Mouse (Mus musculus) forebrain, embryonic 15.5 days (tissue): ENCODE results near the gene Dnm1l. TPM values are rescaled to one million over a fixed set of nuclear protein-coding genes. Genes with fewer than 3 reads are reported as not detected.

ENCODE experiments used
- ATAC-seq: fragments of 200-750 bp; cut with Nextera tagmentation; replicated peaks from 2 replicates; pipeline ENCODE4 v1.8.0; 2017; ENCODE audit warnings: mild to moderate bottlenecking, moderate TSS enrichment, moderate library complexity
- H3K27ac ChIP-seq: fragments of 300-500 bp; sonication (generic); replicated peaks from 2 replicates; pipeline ENCODE4 v1.5.1; 2015; ENCODE audit warnings: mild to moderate bottlenecking, inconsistent platforms
- H3K27me3 ChIP-seq: fragments of 300-500 bp; sonication (generic); 2 replicates; pipeline ENCODE4 v1.6.1; 2015; ENCODE audit warnings: inconsistent platforms
- H3K36me3 ChIP-seq: fragments of 300-500 bp; sonication (generic); 2 replicates; pipeline ENCODE4 v1.6.1; 2015; ENCODE audit warnings: mild to moderate bottlenecking, inconsistent platforms
- H3K4me1 ChIP-seq: fragments of 300-500 bp; sonication (generic); 2 replicates; pipeline ENCODE4 v1.6.1; 2015; ENCODE audit warnings: inconsistent platforms
- H3K4me2 ChIP-seq: fragments of 300-500 bp; sonication (generic); replicated peaks from 2 replicates; pipeline ENCODE4 v1.6.1; 2015; ENCODE audit warnings: mild to moderate bottlenecking, inconsistent platforms
- H3K4me3 ChIP-seq: fragments of 300-500 bp; sonication (generic); 2 replicates; pipeline ENCODE4 v1.5.1; 2015; ENCODE audit warnings: mild to moderate bottlenecking, inconsistent platforms
- H3K9ac ChIP-seq: fragments of 300-500 bp; sonication (generic); replicated peaks from 2 replicates; pipeline ENCODE4 v1.6.1; 2015; ENCODE audit warnings: mild to moderate bottlenecking, inconsistent platforms
- H3K9me3 ChIP-seq: fragments of 300-500 bp; sonication (generic); 2 replicates; pipeline ENCODE4 v1.6.1; 2016; ENCODE audit warnings: inconsistent platforms
- WGBS: fragments of 180-500 bp; shearing (Covaris S2); methylation state at CpG from one replicate; pipeline ENCODE4 v1.1.7; 2015; ENCODE audit warnings: mixed read lengths; 5-methylcytosine and 5-hydroxymethylcytosine counted together
- polyA plus RNA-seq: library from polyadenylated mRNA; unstranded; fragments of >200 nt; fragmentation: Nextera tagmentation; extraction: Ambion mirVana; gene quantifications from 2 replicates; pipeline ENCODE4 v1.2.1, GENCODE M21; 2015

Dnm1l gene
- polyA plus RNA-seq, 1 experiment from 2014 or later: 93.9 TPM

- 21% methylated on average over 3 of the region's 3 CpGs for WGBS
- no peaks in the 10 kb centered on the region for H3K36me3 ChIP-seq
- no peak overlapping the region for H3K4me3 ChIP-seq
- no peaks in the 10 kb centered on the region for H3K9me3 ChIP-seq
- no peaks in the 10 kb centered on the region for H3K27me3 ChIP-seq
- peaks cover 6% of the 10 kb centered on the region; the same call in 1 of the 2 replicates for H3K4me1 ChIP-seq
- ATAC-seq: no peak
- H3K9ac ChIP-seq: no peak overlapping the region
- no peak overlapping the region for H3K27ac ChIP-seq
- H3K4me2 ChIP-seq: no peak overlapping the region
These were observed 85.8 kb downstream of the Dnm1l start for GRCm38 (mm10) chr16:16272978-16273377.

DNA sequence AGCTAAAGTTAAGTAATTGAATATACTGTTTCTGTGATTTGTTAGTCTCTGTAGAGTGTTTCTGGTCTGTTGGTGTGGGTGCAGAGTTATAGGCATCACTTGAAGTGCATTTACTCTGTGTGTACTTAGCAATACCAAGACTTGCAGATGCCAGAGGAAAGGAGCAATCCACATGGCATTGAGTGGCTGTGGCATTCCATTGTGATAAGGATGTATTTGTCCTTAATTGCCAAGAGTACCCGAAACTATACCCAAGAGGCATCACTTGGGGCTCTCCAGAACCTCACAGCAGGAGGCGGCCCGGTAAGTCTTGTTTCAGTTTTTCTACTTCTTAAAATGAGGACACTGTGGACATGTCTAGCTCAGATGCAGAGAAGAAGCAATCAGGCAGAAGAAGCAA, 96.3 kb downstream of the Dnm1l start:
- H3K9ac ChIP-seq: no peak overlapping the region
- H3K4me3 ChIP-seq: no peak overlapping the region
- H3K4me2 ChIP-seq: no peak overlapping the region
- ATAC-seq: no peak
- H3K9me3 ChIP-seq: no peaks in the 10 kb centered on the region
- H3K27ac ChIP-seq: no peak overlapping the region
- no peaks in the 10 kb centered on the region for H3K4me1 ChIP-seq
- WGBS: 80% methylated on average over 3 of the region's 3 CpGs
- no peaks in the 10 kb centered on the region for H3K27me3 ChIP-seq
- H3K36me3 ChIP-seq: no peaks in the 10 kb centered on the region

Other genes starting within 250 kb of the Dnm1l start
- gene Pkp2, start 145.6 kb downstream of the Dnm1l start, polyA plus RNA-seq: 0.70 and 1.0 TPM in 2 replicates
- 26.7 and 28.0 TPM in 2 replicates for gene Yars2, start 56.0 kb downstream of the Dnm1l start, polyA plus RNA-seq
- 27.1 TPM in 2 replicates for gene Fgd4, start 241.6 kb upstream of the Dnm1l start, polyA plus RNA-seq